Mouse (Mus musculus) limb, embryonic 15.5 days (tissue): ENCODE results near the gene Fut11. TPM values are rescaled to one million over a fixed set of nuclear protein-coding genes. Genes with fewer than 3 reads are reported as not detected.

Experiments used
- ATAC-seq: fragments of 200-750 bp; cut with Nextera tagmentation; 2 replicates; pipeline ENCODE4 v1.8.0; 2017; ENCODE audit warnings: low read depth, moderate TSS enrichment; ENCODE audit not compliant: insufficient number of reproducible peaks, low FRiP score, low TSS enrichment
- H3K27ac ChIP-seq: fragments of 300-500 bp; sonication (generic); 2 replicates; pipeline ENCODE4 v1.5.1; 2015; ENCODE audit warnings: moderate library complexity, mild to moderate bottlenecking, inconsistent platforms
- H3K27me3 ChIP-seq: fragments of 300-500 bp; sonication (generic); 2 replicates; pipeline ENCODE4 v1.6.1; 2015; ENCODE audit warnings: inconsistent platforms
- H3K36me3 ChIP-seq: fragments of 300-500 bp; sonication (generic); 2 replicates; pipeline ENCODE4 v1.6.1; 2015; ENCODE audit warnings: inconsistent platforms
- H3K4me1 ChIP-seq: fragments of 300-500 bp; sonication (generic); 2 replicates; pipeline ENCODE4 v1.6.1; 2015; ENCODE audit warnings: inconsistent platforms
- H3K4me2 ChIP-seq: fragments of 300-500 bp; sonication (generic); 2 replicates; pipeline ENCODE4 v1.6.1; 2015; ENCODE audit warnings: mild to moderate bottlenecking, inconsistent platforms
- H3K4me3 ChIP-seq: fragments of 300-500 bp; sonication (generic); 2 replicates; pipeline ENCODE4 v1.5.1; 2015; ENCODE audit warnings: mild to moderate bottlenecking, inconsistent platforms
- H3K9ac ChIP-seq: fragments of 300-500 bp; sonication (generic); 2 replicates; pipeline ENCODE4 v1.6.1; 2015; ENCODE audit warnings: inconsistent platforms
- H3K9me3 ChIP-seq: fragments of 300-500 bp; sonication (generic); 2 replicates; pipeline ENCODE4 v1.6.1; 2016; ENCODE audit warnings: inconsistent platforms
- WGBS: fragments of 180-500 bp; shearing (Covaris S2); methylation state at CpG from one replicate; pipeline ENCODE4 v1.1.7; 2015; 5-methylcytosine and 5-hydroxymethylcytosine counted together
- microRNA-seq: library from miRNA; unstranded; fragments of <30 nt; microRNA quantifications from one replicate; pipeline ENCODE4, GENCODE M21; 2016
- polyA plus RNA-seq: library from polyadenylated mRNA; unstranded; fragments of >200 nt; fragmentation: Nextera tagmentation; extraction: Ambion mirVana; gene quantifications from 2 replicates; pipeline ENCODE4 v1.2.1, GENCODE M21; 2015

Gene Fut11
- polyA plus RNA-seq, 1 experiment from 2014 or later = 31.9 TPM

DNA sequence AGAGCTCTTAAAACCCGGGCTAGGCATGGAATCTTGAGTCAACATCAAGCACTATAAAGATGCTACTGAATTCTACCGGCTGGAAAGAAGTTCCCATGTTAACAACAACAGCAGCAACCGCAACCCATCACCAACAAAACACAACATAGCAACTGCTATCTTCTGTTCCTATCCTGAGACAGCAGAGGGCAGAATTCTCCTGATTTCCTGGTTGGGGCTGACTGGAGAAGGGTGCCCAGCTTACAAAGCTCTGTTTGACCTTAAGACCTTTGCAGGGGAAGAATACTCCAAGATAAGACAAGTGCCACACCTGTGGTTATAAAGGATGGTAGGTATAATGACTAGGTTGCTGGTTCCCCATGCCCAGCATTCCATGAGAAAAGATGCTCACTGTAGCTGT is 52.2 kb downstream of the Fut11 start:
- Histone ChIP-seq H3K36me3 (peaks cover 47% of the 10 kb centered on the region), H3K4me3 (no peak overlapping the region), H3K9me3 (no peaks in the 10 kb centered on the region), H3K27ac (no peak overlapping the region), H3K4me1 (no peaks in the 10 kb centered on the region), H3K27me3 (no peaks in the 10 kb centered on the region), H3K9ac (no peak overlapping the region), H3K4me2 (no peak overlapping the region)
- 89% methylated on average over 3 of the region's 3 CpGs for WGBS
- no peak for ATAC-seq

DNA sequence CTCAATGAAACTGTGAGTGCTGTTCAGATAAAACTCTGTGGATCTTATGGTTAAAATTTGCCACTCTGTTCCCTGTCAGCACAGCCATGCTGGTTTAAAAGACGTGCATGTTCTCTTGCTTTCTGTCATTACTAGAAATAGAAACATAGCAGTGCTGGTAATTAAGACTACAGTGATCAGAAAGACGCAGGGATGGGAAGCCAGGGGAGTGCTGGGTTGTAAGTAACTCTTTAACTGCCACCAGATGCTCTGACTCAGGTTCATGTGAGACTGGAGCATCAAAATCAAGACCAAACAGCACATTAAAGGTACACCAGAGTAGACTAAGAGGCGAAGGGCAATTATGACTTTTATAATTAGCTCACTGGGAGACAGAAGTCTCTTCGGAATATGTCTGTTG is 53.6 kb downstream of the Fut11 start:
- WGBS = 43% methylated on average over 4 of the region's 4 CpGs
- no peak overlapping the region for H3K4me3 ChIP-seq
- no peaks in the 10 kb centered on the region for H3K4me1 ChIP-seq
- H3K9me3 ChIP-seq = no peaks in the 10 kb centered on the region
- H3K9ac ChIP-seq = no peak overlapping the region
- H3K36me3 ChIP-seq = peaks cover 46% of the 10 kb centered on the region
- no peak overlapping the region for H3K4me2 ChIP-seq
- H3K27ac ChIP-seq = no peak overlapping the region
- ATAC-seq = no peak
- no peaks in the 10 kb centered on the region for H3K27me3 ChIP-seq

DNA sequence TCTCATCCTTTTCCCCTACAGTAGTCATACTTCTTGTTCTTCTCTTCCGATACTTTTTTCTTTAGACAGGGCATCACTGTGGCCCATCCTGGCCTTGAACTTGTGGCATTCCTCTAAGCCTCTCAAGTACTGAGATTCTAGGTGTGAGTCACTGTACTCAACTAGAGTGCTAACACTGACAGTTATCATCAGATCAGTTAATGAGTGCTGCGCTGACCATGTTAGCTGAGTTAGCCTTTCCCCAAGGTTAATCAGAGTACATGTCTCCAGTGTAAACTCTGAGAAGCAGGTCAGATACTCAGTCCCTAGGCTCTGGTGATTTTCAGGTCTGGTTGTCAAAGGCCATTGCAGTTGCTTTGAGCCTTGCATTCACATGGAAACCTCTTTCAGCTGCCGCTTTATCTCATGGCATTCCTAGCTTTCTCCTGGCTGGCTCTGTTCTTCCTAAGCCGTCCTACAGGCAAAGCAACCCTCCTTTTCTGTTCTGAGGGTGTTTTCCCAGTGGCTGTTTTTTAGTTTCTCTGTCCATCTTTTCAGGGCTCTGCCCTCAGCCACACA is 54.8 kb downstream of the Fut11 start:
- H3K4me1 ChIP-seq = no peaks in the 10 kb centered on the region
- WGBS = 85% methylated on average over 4 of the region's 4 CpGs
- H3K9ac ChIP-seq = no peak overlapping the region
- no peak overlapping the region for H3K4me3 ChIP-seq
- no peak overlapping the region for H3K4me2 ChIP-seq
- H3K9me3 ChIP-seq = no peaks in the 10 kb centered on the region
- no peak for ATAC-seq
- H3K27me3 ChIP-seq = no peaks in the 10 kb centered on the region
- H3K36me3 ChIP-seq = peaks cover 43% of the 10 kb centered on the region
- H3K27ac ChIP-seq = no peak overlapping the region

DNA sequence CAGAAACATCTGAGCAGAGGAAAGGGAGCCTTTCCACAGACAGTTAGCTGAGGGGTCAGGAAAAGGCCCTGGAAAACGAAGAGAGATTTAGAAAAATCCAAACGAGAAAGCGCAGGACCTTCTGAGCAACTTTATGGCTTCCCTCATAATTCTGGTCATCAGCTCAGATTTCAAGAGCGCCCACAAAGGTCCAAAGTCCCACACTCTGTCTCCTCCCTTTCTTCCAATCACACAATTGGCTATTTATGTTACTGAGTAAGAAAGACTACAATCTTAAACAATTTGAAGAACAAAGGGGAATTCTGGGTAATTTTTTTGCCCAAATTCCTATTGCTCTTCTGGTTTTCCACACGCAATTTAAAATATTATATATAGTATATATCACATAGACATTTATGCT is 55.7 kb downstream of the Fut11 start:
- no peak for ATAC-seq
- H3K4me3 ChIP-seq = no peak overlapping the region
- no peak overlapping the region for H3K9ac ChIP-seq
- H3K27me3 ChIP-seq = no peaks in the 10 kb centered on the region
- WGBS = 59% methylated on average over 5 of the region's 5 CpGs
- no peak overlapping the region for H3K27ac ChIP-seq
- H3K4me2 ChIP-seq = no peak overlapping the region
- H3K9me3 ChIP-seq = no peaks in the 10 kb centered on the region
- H3K36me3 ChIP-seq = peaks cover 43% of the 10 kb centered on the region
- H3K4me1 ChIP-seq = no peaks in the 10 kb centered on the region

Small RNA genes lying within 50 kb of the gene (microRNA-seq; reads per million reads assigned to microRNA genes)
- not detected for gene Mir6946

Other genes with a start within 250 kb of the Fut11 start
- 0.35 and 0.51 TPM in 2 replicates for gene Cfap70, start 242.7 kb upstream of the Fut11 start, polyA plus RNA-seq
- 59.7 and 62.9 TPM in 2 replicates for gene Anxa7, start 214.8 kb upstream of the Fut11 start, polyA plus RNA-seq
- 2.2 and 2.4 TPM in 2 replicates for gene Mss51, start 198.1 kb upstream of the Fut11 start, polyA plus RNA-seq
- 43.0 and 48.5 TPM in 2 replicates for gene Ppp3cb, start 148.4 kb upstream of the Fut11 start, polyA plus RNA-seq
- gene Usp54, start 53.9 kb upstream of the Fut11 start, polyA plus RNA-seq = 6.7 and 7.2 TPM in 2 replicates
- gene Myoz1, start 38.4 kb upstream of the Fut11 start, polyA plus RNA-seq = 13.2 and 51.7 TPM in 2 replicates
- gene Synpo2l, start 26.6 kb upstream of the Fut11 start, polyA plus RNA-seq = 20.6 and 45.9 TPM in 2 replicates
- 79.3 and 80.3 TPM in 2 replicates for gene Sec24c, start 20.7 kb upstream of the Fut11 start, polyA plus RNA-seq
- gene Chchd1, start 8.0 kb downstream of the Fut11 start, polyA plus RNA-seq = 144 and 165 TPM in 2 replicates
- 28.0 and 34.5 TPM in 2 replicates for gene Zswim8, start 12.6 kb downstream of the Fut11 start, polyA plus RNA-seq
- gene Ndst2, start 39.6 kb downstream of the Fut11 start, polyA plus RNA-seq = 33.7 and 34.2 TPM in 2 replicates
- gene Camk2g, start 99.1 kb downstream of the Fut11 start, polyA plus RNA-seq = 44.4 and 55.6 TPM in 2 replicates
- gene Plau, start 141.7 kb downstream of the Fut11 start, polyA plus RNA-seq = 3.3 and 4.9 TPM in 2 replicates
- 55.7 and 56.4 TPM in 2 replicates for gene Vcl, start 234.4 kb downstream of the Fut11 start, polyA plus RNA-seq